Mouse (Mus musculus) megakaryocyte, adult 5-6 weeks (primary cell): ENCODE measurements at regions not wholly inside any gene's neighbourhood (a gene's known extent, or its start where the extent isn't known, plus 50 kb on each side); places are given as distances from the start of the nearest gene placed in this dataset.

ENCODE experiments used
- ATAC-seq: 2 replicates; pipeline ENCODE4 v1.8.0; 2016; ENCODE audit warnings: mild to moderate bottlenecking, inconsistent platforms; ENCODE audit not compliant: poor library complexity, severe bottlenecking

GRCm38 (mm10) chr8:126665581-126666241, 71.9 kb upstream of the Irf2bp2 start:
- ATAC-seq: peak; percentile 31

GRCm38 (mm10) chr8:126664891-126665290, 71.1 kb upstream of the Irf2bp2 start:
- ATAC-seq: no peak

- peak; percentile 10 for ATAC-seq
These were observed 69.3 kb upstream of the Irf2bp2 start for GRCm38 (mm10) chr8:126662797-126663784.

- no peak for ATAC-seq
These were observed 68.4 kb upstream of the Irf2bp2 start for GRCm38 (mm10) chr8:126662151-126662550.

- no peak for ATAC-seq
These were observed 67.8 kb upstream of the Irf2bp2 start for GRCm38 (mm10) chr8:126661511-126662142.

GRCm38 (mm10) chr8:126660658-126661316, 67.0 kb upstream of the Irf2bp2 start:
- no peak for ATAC-seq

- no peak for ATAC-seq
These were observed 66.2 kb upstream of the Irf2bp2 start for GRCm38 (mm10) chr8:126659691-126660657.

- no peak for ATAC-seq
These were observed 63.8 kb upstream of the Irf2bp2 start for GRCm38 (mm10) chr8:126657546-126657945.

GRCm38 (mm10) chr8:126656554-126657260, 62.9 kb upstream of the Irf2bp2 start:
- no peak for ATAC-seq

GRCm38 (mm10) chr8:126655565-126655964, 61.8 kb upstream of the Irf2bp2 start:
- ATAC-seq: no peak

GRCm38 (mm10) chr8:126654353-126654752, 60.6 kb upstream of the Irf2bp2 start:
- no peak for ATAC-seq

GRCm38 (mm10) chr8:126652151-126652550, 58.4 kb upstream of the Irf2bp2 start:
- peak; percentile 93 for ATAC-seq

- ATAC-seq: no peak
These were observed 57.2 kb upstream of the Irf2bp2 start for GRCm38 (mm10) chr8:126650945-126651344.

- no peak for ATAC-seq
These were observed 55.5 kb upstream of the Irf2bp2 start for GRCm38 (mm10) chr8:126649305-126649704.

- ATAC-seq: no peak
These were observed 53.6 kb upstream of the Irf2bp2 start for GRCm38 (mm10) chr8:126647350-126647749.

GRCm38 (mm10) chr8:126646604-126647311, 53.0 kb upstream of the Irf2bp2 start:
- ATAC-seq: no peak

- no peak for ATAC-seq
These were observed 50.4 kb upstream of the Irf2bp2 start for GRCm38 (mm10) chr8:126644179-126644578.
